Mouse (Mus musculus) myocyte (in vitro differentiated cells): ENCODE results near the gene Cox20.

Experiments
- POLR2A ChIP-seq: IDR thresholded peaks from one replicate; pipeline ENCODE4 v1.6.1; 2011; ENCODE audit warnings: low read depth, mild to moderate bottlenecking, control low read depth, moderate library complexity; ENCODE audit not compliant: insufficient read length
- USF1 ChIP-seq: IDR thresholded peaks from one replicate; pipeline ENCODE4 v1.6.1; 2011; ENCODE audit warnings: low read depth, mild to moderate bottlenecking, control low read depth, moderate library complexity

GRCm38 (mm10) chr1:178270635-178271034 is 48.3 kb upstream of the Cox20 start:
- no peak for TF ChIP-seq POLR2A
- no peak for TF ChIP-seq USF1
